Mouse (Mus musculus) ES-Bruce4 (cell line): ENCODE results near the gene Marc2.

Experiments used
- CTCF ChIP-seq: IDR thresholded peaks from one replicate; pipeline ENCODE4 v1.8.1; 2011; ENCODE audit warnings: low read depth, low read length
- EP300 ChIP-seq: IDR thresholded peaks from 2 replicates; pipeline ENCODE4 v1.6.1; 2011; ENCODE audit warnings: low read depth, low read length; ENCODE audit not compliant: insufficient read depth
- POLR2A ChIP-seq: IDR thresholded peaks from one replicate; pipeline ENCODE4 v1.8.1; 2011; ENCODE audit warnings: low read length; ENCODE audit not compliant: insufficient read depth

DNA sequence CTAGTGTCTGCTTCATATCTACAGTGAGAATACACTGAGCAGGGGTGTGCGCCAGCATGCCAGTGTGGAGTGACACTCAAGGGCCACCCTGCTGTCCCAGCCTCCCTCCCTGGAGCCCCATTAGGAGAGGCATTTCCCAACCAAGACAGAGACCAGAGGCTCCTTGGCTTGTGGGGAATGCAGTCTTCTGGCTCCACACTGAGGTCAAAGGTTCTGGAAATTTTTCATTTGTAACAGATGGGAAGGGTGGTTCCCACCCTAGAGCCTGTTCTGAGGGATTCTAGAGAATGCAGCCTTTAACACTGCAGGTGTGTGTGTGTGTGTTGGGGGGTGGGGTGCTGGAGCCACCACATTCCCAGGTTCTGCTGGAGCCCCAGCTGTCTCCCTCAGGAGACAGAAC, 25.3 kb upstream of the Marc2 start:
- no peak for TF ChIP-seq EP300
- TF ChIP-seq CTCF, result no peak
- TF ChIP-seq POLR2A, result no peak
